Mouse (Mus musculus): ENCODE results near the gene Gm2888. TPM values are rescaled to one million over a fixed set of nuclear protein-coding genes. Genes with fewer than 3 reads are reported as not detected.
A peak's percentile ranks its signal among the peaks of the same experiment; 100 is the strongest.
"Not testable (repeated sequence)": the region's sequence is repeated elsewhere in the genome, so short reads cannot be mapped to it uniquely, and the experiment has no call there.

The Gm2888 gene
- not detected in 2 replicates for total RNA-seq (2021)
- long read RNA-seq, result 0 reads

DNA sequence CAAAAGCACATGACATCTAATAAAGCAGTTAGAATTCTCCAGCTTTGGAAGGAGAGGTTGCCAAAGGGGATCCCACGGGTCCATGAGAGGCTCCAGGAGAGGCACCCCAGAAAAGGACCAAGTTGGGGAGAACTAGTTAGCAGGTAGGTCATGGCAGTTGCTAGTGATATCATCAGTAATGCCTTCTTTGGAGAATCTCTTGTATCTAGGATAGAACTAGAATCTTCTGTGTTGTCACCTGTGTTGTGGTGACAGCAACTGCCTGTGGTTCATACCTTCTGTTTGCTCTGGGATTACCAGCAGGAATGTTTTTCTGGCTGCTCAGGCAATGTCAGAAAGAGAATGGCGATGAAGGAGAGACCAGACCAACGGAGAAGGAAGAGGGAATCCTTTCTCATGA lies at the start of gene Gm2888:
Gene Gm2888, plus strand, starts transcription at position 301 of the 400 bp plus-strand sequence.
- not testable (repeated sequence) for DNase-seq

DNA sequence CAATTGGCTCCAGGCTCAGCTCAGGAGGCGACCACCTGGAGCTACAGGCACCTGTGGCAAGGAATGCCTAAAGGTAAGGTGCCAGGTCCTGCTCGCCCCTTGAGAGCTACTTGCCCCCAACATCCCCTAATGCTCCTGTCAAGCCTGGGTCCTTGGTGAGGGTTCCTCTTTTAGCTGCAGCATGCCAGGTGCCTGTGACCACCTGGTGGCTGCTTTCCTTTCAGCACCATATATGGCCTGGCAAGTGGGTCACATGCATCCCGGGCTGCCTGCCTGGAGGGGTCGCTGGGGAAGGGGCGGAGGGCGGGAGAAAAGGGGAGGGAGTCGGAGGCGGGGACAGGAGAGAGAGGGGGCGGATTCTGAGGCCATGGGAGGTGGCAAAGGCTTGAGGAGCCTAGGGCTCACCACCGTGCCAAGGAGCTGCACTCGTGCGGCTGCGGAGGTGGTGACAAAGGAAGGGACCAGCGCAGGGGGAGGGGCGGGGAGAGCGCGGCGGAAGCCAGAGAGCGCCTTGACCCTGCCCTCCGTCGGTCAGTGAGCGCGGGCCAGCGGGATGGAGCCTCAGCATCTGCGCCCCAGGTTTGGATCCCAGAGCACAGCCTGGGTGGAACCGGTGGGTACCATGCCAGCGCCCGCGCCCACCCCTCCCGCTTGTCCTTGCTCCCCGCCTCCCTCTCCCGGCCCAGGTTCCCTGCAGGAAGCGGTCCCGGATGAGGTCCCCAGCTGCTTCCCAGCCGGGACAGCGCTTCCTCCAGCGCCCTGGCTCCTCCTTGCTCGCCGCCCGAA lies 19.1 kb downstream of the Gm2888 start, which contains the start of gene Gm2897:
Gene Gm2897, plus strand, starts transcription at position 559 of the 786 bp plus-strand sequence.
- peak; percentile 7 for DNase-seq

DNA sequence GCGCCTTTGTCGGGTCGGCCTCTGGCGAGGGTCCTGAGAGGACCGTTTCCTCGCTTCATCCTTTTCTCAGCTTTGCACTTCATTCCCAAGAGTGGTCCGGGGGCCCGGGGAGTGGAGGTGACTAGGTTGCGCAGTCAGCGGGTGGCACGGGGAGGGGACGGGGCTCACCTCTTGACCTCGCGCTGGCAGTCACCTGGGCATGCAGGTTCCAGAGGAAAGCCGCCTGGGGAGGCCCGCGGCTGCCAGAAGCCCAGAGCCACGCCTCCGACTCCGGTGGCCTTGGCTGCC lies 19.7 kb downstream of the Gm2888 start:
- peak; percentile 13 for DNase-seq

DNA sequence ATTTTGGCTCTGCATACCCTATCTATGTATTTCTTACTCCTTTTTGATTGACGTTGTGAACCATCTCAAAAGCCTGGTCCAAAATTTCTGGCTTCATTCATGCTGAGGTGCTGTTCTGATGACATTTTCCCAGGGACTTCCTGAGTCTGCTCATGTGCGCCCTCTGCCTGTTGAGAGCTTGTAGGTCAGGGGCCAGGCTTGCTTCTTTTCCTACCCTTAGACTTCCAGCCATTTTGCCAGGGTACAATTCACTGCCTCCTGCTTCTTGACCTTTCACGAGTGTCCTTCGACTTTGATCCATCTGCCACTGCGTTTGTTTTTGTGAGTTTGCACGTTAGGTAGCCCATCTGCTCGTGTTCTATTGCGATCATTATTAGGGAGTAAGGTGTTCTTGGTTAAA lies 20.3 kb downstream of the Gm2888 start:
- DNase-seq, result not testable (repeated sequence)

Other genes with a start within 250 kb of the Gm2888 start
- 0.18 TPM in 1 of 2 replicates, not detected in the other for gene Gm2897, start 19.3 kb downstream of the Gm2888 start, total RNA-seq (2021)
- not detected in 2 replicates for gene Gm10340, start 104.0 kb downstream of the Gm2888 start, total RNA-seq (2021)
- gene Gm5795, start 158.3 kb downstream of the Gm2888 start, total RNA-seq (2021), result not detected in 2 replicates
- gene D830030K20Rik, start 178.5 kb downstream of the Gm2888 start, total RNA-seq (2021), result 0.52 TPM in 1 of 2 replicates, not detected in the other